Mouse (Mus musculus): ENCODE results near the gene Rpl27a. TPM values are rescaled to one million over a fixed set of nuclear protein-coding genes. Genes with fewer than 3 reads are reported as not detected.

Rpl27a gene
- polyA plus RNA-seq, 1 experiment from 2014 or later, result 71.9 TPM

DNA sequence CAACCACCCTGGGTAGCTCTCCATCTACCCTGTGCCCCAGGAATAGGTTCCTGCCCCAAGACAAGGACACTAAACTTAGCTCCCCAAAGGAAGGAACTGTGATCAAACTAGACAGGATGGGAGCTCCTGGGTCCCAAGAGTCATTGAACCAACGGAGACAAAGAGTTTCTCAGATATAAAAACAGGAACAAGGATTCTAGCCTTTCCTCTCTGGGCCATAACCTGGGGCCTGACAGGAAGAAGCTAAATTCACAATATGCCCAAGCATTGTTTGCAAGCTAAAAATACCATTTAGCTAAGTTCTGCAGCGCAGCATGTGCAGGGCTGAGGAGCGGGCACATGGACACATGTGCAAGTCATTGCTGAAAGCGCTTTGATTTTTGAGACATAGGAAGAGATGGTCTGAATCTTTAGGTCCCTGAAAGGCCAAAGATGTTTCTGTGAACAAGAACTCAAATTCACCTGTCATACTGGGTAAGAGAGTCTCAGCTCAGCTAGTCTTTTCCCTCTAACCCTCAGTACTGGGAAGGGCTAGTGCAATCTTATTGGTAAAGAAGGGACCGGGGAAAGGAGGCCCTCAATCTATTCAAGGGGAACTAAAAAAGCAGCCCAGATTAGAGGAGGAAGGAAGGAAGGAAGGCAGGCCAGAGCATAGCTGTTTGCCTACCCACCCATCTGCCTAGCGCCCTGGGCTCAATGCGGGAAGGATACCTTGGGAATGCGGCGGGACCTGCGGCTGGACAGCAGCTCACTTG, 22.8 kb downstream of the Rpl27a start:
- H3K4me3 ChIP-seq (replicated peaks), result no peak overlapping the region
- no peak overlapping the region for H3K9ac ChIP-seq
- no peaks in the 10 kb centered on the region for H3K9me3 ChIP-seq (replicated peaks)
- no peak overlapping the region for H3K4me2 ChIP-seq
- peak; percentile 35; the same call in 1 of the 2 replicates for ATAC-seq (ENCODE audit: insufficient read depth)
- no peak overlapping the region for H3K27ac ChIP-seq (replicated peaks)
- H3K4me1 ChIP-seq (replicated peaks), result no peaks in the 10 kb centered on the region; the same call in 1 of the 2 replicates
- H3K36me3 ChIP-seq (replicated peaks), result peaks cover 29% of the 10 kb centered on the region
- no peaks in the 10 kb centered on the region for H3K27me3 ChIP-seq
- 36% methylated on average over 10 of the region's 10 CpGs for WGBS (ENCODE audit: insufficient replicate concordance)

DNA sequence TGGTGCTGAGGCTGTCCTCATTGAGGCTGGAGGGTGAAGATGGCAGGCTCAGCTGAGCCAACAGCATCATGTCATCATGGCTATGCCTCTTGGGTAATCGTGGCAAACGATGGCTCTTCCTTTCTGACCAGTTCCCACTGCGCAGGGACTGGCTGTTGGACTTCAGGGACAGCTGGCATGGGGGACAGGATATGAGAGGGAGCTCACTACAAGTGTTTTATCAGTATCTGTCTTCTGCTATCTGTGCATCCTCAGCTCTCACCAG, 23.3 kb downstream of the Rpl27a start:
- Histone ChIP-seq H3K9ac (no peak overlapping the region), H3K9me3 (replicated peaks) (no peaks in the 10 kb centered on the region), H3K4me3 (replicated peaks) (no peak overlapping the region), H3K4me1 (replicated peaks) (no peaks in the 10 kb centered on the region; the same call in 1 of the 2 replicates), H3K4me2 (no peak overlapping the region), H3K27ac (replicated peaks) (no peak overlapping the region), H3K27me3 (no peaks in the 10 kb centered on the region), H3K36me3 (replicated peaks) (peaks cover 29% of the 10 kb centered on the region)
- no peak for ATAC-seq (ENCODE audit: insufficient read depth)
- 47% methylated on average over 3 of the region's 3 CpGs for WGBS (ENCODE audit: insufficient replicate concordance)

DNA sequence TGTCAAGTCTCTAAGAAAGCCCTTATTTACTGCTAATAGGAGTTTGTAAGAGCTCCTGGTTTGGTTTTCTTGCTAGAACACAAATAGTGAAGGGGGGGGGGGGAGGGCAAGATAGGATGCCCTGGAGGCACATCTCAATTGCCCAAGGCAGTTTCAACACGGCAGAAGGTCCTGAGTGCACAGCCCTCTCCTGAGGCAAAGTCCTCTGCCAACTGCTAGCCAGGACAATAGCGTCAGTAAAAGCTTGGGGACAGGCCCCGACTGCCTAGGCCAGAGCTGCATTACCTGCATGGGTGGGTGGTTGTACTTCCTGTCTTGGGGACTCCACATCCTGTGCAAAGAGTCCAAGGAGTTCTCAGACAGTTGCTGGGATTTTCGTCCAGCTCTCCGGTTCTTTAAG, 25.8 kb downstream of the Rpl27a start:
- 52% methylated on average over 5 of the region's 5 CpGs for WGBS (ENCODE audit: insufficient replicate concordance)
- peaks cover 25% of the 10 kb centered on the region; the same call in 1 of the 2 replicates for H3K36me3 ChIP-seq (replicated peaks)

DNA sequence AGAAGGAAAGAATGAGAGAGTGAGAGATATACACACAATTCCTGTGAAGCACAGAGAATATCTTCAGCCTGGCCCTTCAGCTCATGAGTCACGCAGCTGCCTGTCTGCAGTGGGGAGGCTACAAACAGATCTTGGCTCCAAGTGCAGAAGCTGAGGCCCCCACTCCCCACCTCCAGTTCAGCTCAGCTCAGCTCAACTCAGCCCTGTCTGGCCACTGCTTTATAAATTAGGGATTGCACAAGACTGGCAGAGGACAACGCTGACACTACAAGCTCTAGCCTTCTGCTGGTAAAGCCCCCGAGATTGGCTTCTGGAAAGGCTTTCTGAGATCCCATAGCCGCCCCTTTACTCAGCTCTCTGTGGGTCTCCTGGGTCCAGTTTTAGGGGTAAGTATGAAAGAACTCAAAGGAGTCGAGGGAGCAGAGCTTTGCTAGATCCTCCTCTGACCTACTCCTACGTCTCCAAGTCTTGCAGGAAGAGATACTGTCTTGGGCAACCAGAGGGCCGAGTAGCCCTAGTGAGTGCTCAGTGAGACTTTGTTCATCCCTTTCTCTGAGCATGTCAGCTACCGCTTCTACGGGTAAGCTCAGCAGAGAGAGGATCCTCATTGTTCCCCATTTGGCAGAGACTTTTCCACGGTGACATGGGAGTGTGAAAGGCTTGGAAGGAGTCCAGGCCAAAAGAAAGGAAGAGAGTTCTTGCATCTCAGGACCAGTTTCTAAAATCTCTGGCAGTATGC, 26.5 kb downstream of the Rpl27a start:
- H3K9me3 ChIP-seq (replicated peaks), result no peaks in the 10 kb centered on the region
- H3K4me3 ChIP-seq (replicated peaks), result no peak overlapping the region
- H3K27me3 ChIP-seq, result no peaks in the 10 kb centered on the region
- H3K27ac ChIP-seq (replicated peaks), result no peak overlapping the region
- H3K4me1 ChIP-seq (replicated peaks), result no peaks in the 10 kb centered on the region; the same call in 1 of the 2 replicates
- H3K4me2 ChIP-seq, result no peak overlapping the region
- peaks cover 23% of the 10 kb centered on the region; the same call in 1 of the 2 replicates for H3K36me3 ChIP-seq (replicated peaks)
- no peak overlapping the region for H3K9ac ChIP-seq
- no peak for ATAC-seq (ENCODE audit: insufficient read depth)
- WGBS (ENCODE audit: insufficient replicate concordance), result 57% methylated on average over 10 of the region's 10 CpGs

More for the DNA sequence above, 25.8 kb downstream of the Rpl27a start:
- H3K27ac ChIP-seq (replicated peaks), result no peak overlapping the region
- no peaks in the 10 kb centered on the region for H3K9me3 ChIP-seq (replicated peaks)
- no peaks in the 10 kb centered on the region; the same call in 1 of the 2 replicates for H3K4me1 ChIP-seq (replicated peaks)
- H3K9ac ChIP-seq, result no peak overlapping the region
- no peak overlapping the region for H3K4me3 ChIP-seq (replicated peaks)
- H3K4me2 ChIP-seq, result no peak overlapping the region
- no peak for ATAC-seq (ENCODE audit: insufficient read depth)
- H3K27me3 ChIP-seq, result no peaks in the 10 kb centered on the region

DNA sequence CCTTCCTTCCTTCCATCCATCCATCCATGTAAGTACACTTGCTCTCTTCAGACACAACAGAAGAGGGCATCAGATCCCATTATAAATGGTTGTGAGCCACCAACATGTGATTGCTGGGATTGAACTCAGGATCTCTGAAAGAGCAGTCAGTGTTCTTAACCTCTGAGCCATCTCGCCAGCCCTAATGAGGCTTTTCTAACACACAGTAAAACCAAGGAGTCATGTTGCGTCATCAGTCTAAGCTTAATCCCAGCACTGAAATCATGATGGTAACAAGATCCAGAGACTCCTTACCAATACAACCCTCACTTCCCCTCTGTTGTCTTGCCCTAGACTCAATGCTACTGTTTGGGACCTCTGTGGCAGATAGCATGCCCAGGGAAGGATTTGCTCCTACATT, 27.2 kb downstream of the Rpl27a start:
- Histone ChIP-seq H3K4me1 (replicated peaks) (no peaks in the 10 kb centered on the region; the same call in 1 of the 2 replicates), H3K9ac (no peak overlapping the region), H3K27ac (replicated peaks) (no peak overlapping the region), H3K9me3 (replicated peaks) (no peaks in the 10 kb centered on the region), H3K36me3 (replicated peaks) (peaks cover 19% of the 10 kb centered on the region; the same call in 1 of the 2 replicates), H3K4me3 (replicated peaks) (no peak overlapping the region), H3K4me2 (no peak overlapping the region), H3K27me3 (no peaks in the 10 kb centered on the region)
- ATAC-seq (ENCODE audit: insufficient read depth), result no peak
- WGBS (ENCODE audit: insufficient replicate concordance), result 75% methylated on average over 2 of the region's 2 CpGs

DNA sequence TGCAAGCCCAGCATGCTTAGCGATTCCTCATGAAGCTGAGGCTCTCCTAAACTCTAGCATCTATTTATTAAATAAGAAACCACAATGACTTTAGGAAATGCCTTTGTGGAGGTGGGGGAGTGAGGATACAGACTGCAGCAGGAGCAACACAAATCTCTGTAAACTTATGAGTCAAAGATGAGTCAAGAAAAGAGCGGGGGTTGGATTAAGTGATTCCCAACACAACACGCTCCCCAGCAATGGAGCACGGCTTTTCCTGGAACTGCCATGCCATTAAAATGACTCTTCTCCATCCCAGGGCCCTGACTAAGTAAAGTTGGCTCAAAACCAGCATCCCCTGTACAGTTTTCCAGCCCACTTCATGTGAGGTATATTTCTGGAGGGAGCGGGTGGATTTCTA, 27.8 kb downstream of the Rpl27a start:
- H3K9ac ChIP-seq, result no peak overlapping the region
- H3K4me3 ChIP-seq (replicated peaks), result no peak overlapping the region
- H3K4me2 ChIP-seq, result no peak overlapping the region
- no peak overlapping the region for H3K27ac ChIP-seq (replicated peaks)
- ATAC-seq (ENCODE audit: insufficient read depth), result no peak
- no peaks in the 10 kb centered on the region for H3K9me3 ChIP-seq (replicated peaks)
- H3K4me1 ChIP-seq (replicated peaks), result no peaks in the 10 kb centered on the region; the same call in 1 of the 2 replicates
- 76% methylated on average over 5 of the region's 5 CpGs for WGBS (ENCODE audit: insufficient replicate concordance)
- H3K27me3 ChIP-seq, result no peaks in the 10 kb centered on the region
- peaks cover 15% of the 10 kb centered on the region; the same call in 1 of the 2 replicates for H3K36me3 ChIP-seq (replicated peaks)

DNA sequence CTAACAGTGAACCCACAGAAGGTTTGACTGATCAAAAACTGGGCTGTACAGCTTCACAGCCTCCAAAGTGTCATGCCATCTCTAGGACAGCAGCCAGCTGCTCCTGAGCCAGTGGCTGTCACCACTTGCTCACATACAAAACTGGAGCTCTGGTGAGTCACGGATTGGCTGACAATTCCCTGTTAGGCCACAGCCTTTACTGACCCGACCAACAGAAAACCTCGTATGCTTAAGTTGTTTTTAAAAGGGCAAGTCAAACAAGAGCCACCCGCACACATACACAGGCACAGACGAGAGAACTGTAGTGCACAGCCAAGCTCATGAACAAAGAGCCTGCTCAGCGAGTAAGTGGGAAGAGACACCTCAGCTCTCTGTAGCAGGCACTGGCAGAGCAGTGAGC, 40.6 kb downstream of the Rpl27a start:
- Histone ChIP-seq H3K27me3 (no peaks in the 10 kb centered on the region), H3K9me3 (replicated peaks) (no peaks in the 10 kb centered on the region), H3K4me1 (replicated peaks) (peaks cover 21% of the 10 kb centered on the region), H3K27ac (replicated peaks) (no peak overlapping the region), H3K9ac (no peak overlapping the region), H3K4me3 (replicated peaks) (no peak overlapping the region), H3K36me3 (replicated peaks) (peaks cover 16% of the 10 kb centered on the region; the same call in 1 of the 2 replicates), H3K4me2 (no peak overlapping the region)
- 59% methylated on average over 6 of the region's 6 CpGs for WGBS (ENCODE audit: insufficient replicate concordance)
- ATAC-seq (ENCODE audit: insufficient read depth), result no peak

DNA sequence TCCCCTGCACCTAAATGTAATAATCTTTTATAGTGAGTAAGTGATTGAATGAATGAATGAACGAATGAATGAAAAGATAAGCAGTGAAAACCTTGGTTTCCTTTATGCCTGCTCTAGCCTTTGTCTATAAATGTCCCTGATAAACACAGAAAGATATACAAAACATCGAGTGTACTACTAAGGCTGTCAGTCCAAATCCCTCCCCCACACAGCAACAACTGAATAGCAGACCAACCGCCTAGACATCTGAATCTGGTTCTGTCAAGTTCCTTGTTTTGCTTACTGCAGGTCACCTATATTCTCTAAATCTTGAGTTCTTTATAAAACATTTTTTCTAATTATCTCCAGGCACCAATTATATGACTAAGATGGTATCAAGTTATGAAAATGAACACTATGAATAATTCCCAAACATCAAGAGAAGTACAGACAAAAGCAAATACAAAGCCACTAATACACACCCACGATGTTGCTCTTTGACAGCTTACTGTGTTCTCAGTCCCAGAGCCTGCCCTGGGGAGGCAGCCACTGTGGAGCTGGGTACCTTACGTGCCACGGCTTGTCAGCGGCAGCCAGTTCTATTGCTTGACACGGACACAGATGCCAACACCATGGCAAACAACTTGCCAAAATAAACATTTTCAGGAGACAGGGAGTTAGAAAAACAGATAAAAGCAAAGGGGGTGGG, 42.7 kb downstream of the Rpl27a start:
- ATAC-seq (ENCODE audit: insufficient read depth), result no peak
- 38% methylated on average over 8 of the region's 8 CpGs for WGBS (ENCODE audit: insufficient replicate concordance)

DNA sequence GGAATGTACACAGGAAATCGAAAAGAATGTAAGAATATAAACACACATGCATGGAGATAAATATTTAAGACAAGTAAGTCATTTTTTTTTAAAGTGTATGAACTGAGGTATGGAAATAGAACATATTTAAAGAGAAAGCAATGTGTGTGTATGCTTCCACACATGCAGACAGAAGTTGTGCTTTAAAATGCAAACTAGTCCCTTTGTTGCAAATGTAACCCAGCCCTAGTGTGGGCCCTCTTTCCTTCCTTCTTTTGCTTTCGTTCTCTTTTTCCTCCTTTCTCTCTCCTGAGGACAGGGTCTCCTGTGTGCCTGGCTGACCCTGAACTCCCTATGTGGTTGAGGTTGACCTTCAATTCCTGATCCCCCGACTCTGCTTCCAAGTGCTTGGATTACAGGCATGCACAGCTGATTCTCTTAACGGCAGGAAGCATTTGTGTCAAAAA, 43.2 kb downstream of the Rpl27a start:
- ATAC-seq (ENCODE audit: insufficient read depth), result no peak
- no peak overlapping the region for H3K4me3 ChIP-seq (replicated peaks)
- no peaks in the 10 kb centered on the region for H3K36me3 ChIP-seq (replicated peaks)
- peaks cover 28% of the 10 kb centered on the region for H3K4me1 ChIP-seq (replicated peaks)
- peak overlapping the region; percentile 18; the same call in 1 of the 2 replicates for H3K4me2 ChIP-seq
- WGBS (ENCODE audit: insufficient replicate concordance), result 26% methylated on average over 4 of the region's 4 CpGs
- H3K9me3 ChIP-seq (replicated peaks), result no peaks in the 10 kb centered on the region
- H3K27ac ChIP-seq (replicated peaks), result 0 out of 2 replicates have a peak overlapping the region, but pooled peaks have one; percentile 57
- H3K27me3 ChIP-seq, result no peaks in the 10 kb centered on the region
- H3K9ac ChIP-seq, result no peak overlapping the region

More for the DNA sequence above, 42.7 kb downstream of the Rpl27a start:
- H3K36me3 ChIP-seq (replicated peaks), result peaks cover 3% of the 10 kb centered on the region; the same call in 1 of the 2 replicates
- H3K27ac ChIP-seq (replicated peaks), result 0 out of 2 replicates have a peak overlapping the region, but pooled peaks have one; percentile 57
- peaks cover 23% of the 10 kb centered on the region for H3K4me1 ChIP-seq (replicated peaks)
- H3K9ac ChIP-seq, result no peak overlapping the region
- no peak overlapping the region for H3K4me3 ChIP-seq (replicated peaks)
- no peaks in the 10 kb centered on the region for H3K9me3 ChIP-seq (replicated peaks)
- no peak overlapping the region for H3K4me2 ChIP-seq
- no peaks in the 10 kb centered on the region for H3K27me3 ChIP-seq

DNA sequence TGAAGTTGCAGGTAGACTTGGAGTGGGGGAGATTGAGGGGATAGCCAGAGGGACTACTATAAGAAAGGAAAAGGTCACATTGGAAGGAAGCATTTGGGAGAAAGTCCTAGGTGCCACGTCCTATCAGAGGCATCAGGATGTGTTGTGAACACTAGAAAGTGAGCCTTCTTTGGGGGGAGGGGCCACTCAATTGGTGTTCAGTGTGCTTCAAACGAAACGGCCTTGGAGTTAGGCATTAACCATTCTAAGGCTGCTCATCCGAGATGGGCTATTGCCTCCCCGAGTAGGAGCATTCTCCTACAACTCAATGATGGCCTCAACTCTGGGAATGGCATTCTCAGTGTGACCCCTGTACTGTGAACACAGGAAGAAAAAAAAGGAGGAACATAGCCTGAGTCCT, 43.7 kb downstream of the Rpl27a start:
- 0 out of 2 replicates have a peak overlapping the region, but pooled peaks have one; percentile 18 for H3K4me2 ChIP-seq
- WGBS (ENCODE audit: insufficient replicate concordance), result 35% methylated on average over 5 of the region's 5 CpGs

More for the DNA sequence above, 43.7 kb downstream of the Rpl27a start:
- Histone ChIP-seq H3K9ac (no peak overlapping the region), H3K27ac (replicated peaks) (peak overlapping the region; percentile 38; the same call in 1 of the 2 replicates), H3K4me3 (replicated peaks) (no peak overlapping the region), H3K36me3 (replicated peaks) (no peaks in the 10 kb centered on the region), H3K27me3 (no peaks in the 10 kb centered on the region), H3K9me3 (replicated peaks) (no peaks in the 10 kb centered on the region), H3K4me1 (replicated peaks) (peaks cover 29% of the 10 kb centered on the region)
- ATAC-seq (ENCODE audit: insufficient read depth), result no peak

Measured in liver, embryonic 15.5 days (tissue).